Mouse (Mus musculus) embryo, embryonic 9.5 days (tissue): ENCODE results near the gene Jmjd1c.
A peak's percentile ranks its signal among the peaks of the same experiment; 100 is the strongest.

Experiments
- DNase-seq: peaks from one replicate; pipeline ENCODE4 v3.0.0-alpha.2; 2017; ENCODE audit errors: extremely low spot score

Gene Jmjd1c

DNA sequence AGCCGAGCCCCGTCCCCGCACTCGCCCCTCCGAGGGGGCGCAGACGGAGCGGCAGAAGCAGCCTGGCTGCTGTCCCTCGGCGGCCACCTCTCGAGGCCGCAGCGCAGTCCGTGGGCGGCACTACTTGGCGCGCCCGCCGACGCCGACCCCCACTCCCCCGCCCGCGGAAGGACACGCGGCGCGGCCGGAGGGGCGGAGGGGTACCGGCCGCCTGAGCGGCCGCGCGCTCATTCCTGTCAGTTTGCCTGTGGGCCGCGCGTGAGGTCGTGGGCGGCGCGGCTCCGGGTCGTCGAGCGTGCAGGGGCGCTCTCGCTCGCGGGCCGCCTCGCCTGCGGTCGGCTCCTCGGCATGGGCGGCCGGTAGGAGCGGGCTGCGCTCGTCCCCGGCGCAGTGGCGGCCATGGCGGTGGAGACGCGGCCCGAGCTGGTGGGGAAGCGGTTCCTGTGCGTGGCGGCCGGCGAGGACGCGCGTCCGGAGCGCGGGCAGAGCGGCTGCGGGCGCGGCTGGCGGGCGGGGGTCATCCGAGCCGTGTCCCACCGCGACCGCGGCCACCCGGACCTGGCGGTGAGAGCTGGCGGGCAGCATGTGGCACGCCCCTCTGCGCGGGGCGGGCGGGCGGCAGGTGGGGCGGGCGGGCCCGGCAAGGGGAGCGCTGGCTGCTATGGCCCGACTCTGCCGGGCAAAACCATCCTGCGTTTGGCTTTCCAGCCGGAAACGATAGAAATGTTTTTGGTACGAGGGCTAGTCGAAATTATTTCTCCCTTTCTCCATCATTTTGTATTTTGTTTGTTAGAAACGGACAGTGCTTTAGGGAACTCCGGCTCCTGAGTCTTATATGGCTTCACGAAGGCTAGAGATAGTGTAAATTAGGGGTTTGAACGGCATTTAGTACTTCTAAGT is 31.2 kb downstream of the Jmjd1c start:
- DNase-seq, result peak; percentile 65

DNA sequence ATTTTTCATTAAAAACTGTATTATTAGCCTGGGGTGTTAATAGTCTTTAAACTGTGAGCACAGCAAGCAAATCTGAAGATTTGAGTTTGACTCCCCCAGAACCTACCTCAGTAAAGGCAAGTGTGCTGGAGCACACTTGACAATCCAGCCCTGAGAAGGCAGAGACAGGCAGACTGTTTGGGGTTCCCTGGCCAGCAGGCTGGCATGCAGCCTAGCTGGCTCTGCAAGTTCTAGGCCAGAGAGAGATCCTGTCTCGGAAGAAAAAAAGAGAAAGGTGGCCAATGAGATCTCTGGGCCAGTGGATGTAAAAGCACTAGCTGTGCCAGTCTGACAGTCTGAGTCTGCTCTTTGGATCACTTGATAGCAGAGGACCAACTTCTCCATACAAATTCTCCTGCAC is 33.6 kb downstream of the Jmjd1c start:
- no peak for DNase-seq

DNA sequence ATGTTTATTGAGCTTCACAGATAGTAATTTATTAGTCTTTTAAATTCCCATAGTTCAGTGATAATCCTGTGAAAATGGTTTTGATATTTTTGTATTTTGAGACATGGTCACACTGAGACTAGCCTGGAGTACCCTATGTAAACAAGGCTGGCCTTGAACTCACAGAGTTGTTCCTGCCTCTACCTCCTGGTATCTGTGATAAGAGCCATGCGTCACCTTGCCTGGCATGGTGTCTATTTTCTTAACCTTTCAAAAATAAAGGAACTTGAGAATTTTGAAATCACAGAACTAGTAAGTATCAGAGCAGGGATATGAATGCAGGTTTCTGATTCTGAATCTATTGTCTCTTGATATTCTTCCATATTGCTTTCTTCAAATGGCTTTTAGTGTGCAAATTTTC is 35.8 kb downstream of the Jmjd1c start:
- DNase-seq, result no peak

DNA sequence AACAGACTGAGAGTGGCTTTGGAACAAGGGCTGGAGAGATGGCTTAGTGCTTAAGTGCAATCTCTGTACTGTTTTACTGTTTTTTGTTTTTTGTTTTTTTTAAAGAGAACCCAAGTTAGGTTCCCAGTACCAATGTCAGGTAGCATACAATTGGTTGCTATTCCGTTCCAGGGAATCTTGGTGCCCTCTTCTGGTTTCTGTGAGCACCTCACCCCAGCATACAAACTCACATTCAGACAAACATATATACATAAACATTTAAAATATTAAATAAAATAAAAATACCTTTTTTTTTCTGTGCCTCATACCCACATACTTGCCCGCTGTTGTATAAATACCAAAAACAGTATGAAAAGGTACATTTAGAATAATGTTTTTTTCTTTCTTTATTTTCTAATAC is 38.4 kb downstream of the Jmjd1c start:
- no peak for DNase-seq

DNA sequence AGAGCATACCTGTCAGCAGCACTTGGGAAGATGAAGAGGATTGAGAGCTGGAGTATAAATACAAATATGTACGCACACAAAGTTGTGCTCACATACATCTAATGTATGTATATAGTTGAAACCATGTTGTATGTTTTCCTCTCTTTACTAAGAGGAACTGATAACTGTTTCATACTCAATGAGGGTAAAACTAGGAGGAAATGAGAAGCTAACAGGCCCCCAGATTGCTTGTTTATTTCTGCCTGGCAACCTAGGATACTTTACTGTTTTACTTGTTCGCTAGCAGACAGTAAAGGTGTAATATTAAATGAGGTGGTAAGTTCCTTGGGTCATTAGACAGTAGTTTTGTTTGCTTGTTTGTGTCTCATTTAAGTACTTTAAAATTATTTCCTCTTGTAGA is 41.5 kb downstream of the Jmjd1c start:
- no peak for DNase-seq

DNA sequence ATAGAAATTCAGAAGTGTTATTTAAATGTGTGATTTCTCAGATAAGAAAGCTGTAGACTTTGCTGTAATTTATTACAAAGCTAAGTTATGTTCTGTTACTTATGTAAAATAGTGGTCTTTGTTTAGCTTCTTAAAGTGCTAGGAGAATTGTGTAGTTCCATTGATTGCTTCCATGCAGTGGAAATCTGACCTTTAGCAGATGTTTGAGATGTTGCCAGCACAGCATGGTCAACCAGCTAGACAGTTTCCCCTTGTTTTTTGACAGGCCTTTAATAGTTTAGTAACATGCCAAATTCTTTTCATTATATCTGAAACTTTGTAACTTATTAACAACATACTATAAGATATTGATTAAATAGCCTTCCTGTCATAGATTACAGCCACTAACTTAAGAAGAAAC is 47.7 kb downstream of the Jmjd1c start:
- no peak for DNase-seq

DNA sequence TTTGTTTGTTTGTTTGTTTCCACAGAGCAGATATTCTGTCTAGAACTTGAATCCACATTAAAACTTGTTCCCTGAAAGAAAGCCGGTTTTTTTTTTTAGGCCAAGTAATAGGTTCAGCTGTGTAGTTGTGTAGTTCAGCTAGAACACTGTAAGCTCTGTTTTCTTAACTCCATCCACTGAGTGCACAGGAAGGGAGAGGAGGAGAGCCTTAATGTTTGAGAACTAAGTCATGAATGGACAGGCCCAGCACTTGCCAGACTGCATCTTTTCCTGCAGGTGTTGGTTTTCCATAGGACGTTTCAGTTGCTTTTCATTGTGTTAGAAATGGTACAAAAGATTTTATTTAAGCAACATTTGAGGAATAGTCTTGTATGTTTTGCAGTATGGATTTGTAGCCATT is 48.3 kb downstream of the Jmjd1c start:
- DNase-seq, result no peak

DNA sequence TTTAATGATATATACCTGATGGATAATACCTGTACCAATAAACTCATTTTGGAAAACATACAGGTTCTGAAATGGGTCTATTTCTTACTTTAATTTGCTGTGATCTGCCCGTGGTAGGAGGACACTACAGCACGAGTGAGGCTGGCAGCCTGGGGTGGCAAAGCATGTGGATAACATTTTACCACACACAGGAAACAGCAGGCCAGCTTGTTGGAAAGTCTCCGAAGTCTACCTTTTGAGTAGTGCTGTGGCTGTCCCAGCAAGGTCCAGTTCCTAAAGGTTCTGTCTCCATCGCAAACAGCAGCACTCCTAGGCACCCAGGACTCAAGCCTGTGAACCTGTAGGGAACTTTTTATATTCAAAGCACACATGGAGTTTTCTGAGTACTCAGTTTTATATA is 49.7 kb downstream of the Jmjd1c start:
- DNase-seq, result no peak

DNA sequence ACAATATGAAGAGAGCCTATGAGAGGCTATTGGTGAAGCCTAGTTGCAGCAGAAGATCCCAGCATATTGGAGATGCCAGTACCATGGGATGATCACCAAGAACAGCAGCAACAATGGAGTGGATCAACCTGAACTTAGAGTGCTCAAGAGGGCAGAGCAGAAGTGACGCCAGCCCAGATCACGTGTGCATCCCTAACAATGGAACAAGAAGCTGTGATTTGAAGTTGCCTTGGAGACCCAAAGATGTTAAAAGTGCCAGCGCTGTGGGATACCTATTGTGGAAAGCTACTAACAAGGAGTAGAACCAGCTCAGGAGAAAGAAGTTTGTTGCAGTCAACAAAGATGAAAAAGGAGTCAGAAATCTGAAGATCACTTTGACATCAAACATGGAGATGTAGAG is 55.8 kb downstream of the Jmjd1c start:
- DNase-seq, result no peak

DNA sequence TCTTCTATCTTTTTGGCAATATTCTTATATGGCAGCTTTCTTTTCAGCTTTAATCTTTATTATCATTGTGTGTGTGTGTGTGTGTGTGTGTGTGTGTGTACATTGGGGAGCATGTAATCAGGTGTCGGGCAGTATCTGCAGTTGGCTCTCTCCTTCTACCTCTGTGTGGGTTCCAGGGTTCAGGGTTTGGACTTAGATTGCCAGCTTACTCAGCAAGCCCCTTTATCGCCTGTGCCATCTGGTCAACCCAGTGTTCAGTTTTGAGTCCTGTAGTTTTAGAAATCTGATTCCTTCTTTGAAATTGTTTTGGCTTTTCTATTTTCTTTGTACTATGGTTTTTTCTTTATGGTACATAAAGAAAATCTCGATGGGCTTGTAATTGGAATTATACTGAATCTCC is 58.7 kb downstream of the Jmjd1c start:
- DNase-seq, result no peak

DNA sequence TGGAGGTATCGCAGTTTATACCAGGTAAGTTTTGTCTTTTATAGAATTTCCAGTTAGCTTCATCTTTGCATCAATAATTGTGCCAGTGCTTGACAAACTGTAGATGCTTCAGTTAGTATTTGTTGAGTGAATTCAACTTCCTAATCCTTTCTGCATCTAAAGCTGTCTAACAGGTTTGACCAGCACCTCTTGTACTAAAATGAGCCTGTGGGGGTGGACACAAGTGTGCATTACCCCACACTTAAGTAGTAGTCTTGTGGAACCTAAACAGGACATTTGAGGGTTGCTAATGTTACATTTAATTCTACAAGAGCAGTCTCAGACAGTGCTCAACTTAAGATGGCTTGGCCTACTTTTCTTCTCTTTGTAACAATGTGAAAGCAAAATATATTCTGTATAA is 78.1 kb downstream of the Jmjd1c start:
- DNase-seq, result no peak

DNA sequence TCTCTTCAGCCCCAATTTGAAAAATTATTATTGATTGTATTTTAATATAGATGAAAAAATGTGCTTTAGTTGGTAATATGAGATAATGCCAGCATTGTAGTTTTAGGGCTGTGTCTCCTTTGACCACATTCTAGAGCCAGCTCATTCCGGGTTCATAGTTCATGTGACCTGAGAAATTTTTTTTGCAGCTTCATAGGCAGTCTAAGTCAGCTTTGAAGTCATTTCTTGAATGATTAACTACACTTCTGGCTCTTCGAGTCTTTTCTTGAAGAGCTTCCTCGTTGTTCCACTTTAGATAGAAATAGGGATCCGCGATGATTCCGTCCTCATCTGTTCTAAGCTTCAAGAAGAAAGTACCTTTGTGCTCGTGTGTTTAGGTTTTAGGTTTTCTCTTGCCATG is 80.1 kb downstream of the Jmjd1c start:
- DNase-seq, result no peak

DNA sequence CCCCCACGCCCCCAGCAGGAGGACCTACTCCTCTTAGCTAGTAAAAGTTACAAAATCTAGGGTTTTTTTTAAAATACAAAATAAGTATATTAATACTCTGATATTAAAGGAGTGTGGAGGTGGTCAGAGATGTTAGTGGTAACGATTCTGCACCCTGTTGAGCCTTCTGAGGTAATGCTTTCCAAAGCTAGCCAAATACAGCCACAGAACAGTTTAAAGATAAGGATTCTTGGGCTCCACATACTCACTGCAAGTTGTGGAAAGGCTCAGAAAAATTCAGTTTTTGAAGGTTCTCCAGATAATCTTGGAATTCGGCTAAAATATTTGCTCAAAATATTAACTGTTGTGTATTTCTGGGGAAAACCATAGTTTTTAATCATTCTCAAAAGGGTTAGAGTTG is 81.0 kb downstream of the Jmjd1c start:
- no peak for DNase-seq

DNA sequence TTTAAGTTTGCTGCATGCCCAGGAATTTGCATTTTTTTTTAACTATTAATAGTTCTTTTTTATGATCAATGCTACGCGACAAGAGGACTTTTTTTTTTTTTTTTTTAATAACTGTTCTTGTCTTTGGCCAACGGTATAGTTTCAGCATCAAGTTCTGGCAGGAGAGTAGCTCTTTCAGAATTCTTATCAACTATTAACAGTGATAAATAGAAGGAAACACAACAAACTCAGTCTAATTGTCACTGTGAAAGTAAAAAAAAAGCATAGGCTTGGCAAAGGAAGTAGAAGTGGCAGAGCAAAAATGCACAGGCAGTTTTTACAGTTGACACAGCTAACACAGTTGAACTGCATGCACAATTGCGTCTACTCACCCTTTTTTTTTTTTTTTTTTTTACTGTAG is 81.5 kb downstream of the Jmjd1c start:
- no peak for DNase-seq

DNA sequence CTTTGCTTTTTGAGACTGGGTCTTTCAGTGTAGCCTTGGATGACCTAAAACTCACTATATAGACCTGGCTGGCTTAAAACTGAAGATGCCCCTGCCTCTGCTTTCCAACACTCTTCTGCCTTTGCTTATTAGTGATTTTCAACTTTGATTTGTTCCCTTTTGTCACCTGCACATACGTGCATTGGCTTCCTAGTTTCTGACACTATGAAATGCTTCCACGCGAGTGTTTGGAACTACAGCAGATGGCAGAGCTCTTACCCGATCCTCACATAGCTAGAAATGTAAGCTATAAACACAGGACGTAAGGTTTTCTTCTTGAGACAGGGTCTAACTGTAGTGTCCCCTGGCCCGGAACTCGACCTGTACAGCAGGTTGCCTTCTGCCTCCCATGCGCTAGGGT is 84.1 kb downstream of the Jmjd1c start:
- no peak for DNase-seq

DNA sequence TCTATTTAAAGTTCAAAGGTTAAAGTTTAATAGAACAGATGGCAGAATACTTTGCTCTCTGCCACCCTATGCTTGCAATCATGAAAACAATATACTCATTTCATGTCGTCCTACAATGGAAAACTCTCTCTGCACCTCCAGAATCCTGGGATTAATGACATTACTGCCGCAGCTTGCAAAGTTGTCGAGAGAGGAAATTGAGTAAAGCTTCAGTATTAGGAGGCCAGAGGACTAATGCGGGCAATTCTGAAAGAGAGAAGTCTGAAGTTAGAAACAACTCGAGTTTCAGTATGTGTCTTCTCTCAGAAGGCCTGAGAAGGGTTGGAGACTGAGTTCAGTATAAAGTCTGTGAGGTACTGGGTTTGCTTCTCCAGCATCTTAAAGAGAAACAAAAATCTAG is 84.9 kb downstream of the Jmjd1c start:
- DNase-seq, result no peak

DNA sequence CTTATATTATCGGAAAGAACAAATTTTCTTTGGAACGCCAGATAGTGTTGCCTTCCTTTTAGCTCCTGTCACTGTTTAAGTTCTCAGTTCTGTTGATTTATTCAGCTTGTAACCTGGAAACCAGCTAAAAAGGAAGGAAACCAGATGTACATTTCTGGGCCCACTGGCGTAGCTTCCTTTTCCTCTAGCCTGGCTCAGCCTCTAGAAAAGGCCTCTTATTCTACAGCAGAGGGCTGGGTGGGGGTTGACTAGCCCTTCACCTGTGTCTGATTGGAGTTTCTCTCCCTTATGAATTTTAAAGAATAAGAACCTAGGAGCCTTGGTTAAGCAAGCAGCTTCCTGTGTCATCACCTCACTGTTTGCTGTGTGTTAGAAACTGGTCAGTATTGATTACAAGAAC is 86.7 kb downstream of the Jmjd1c start:
- no peak for DNase-seq

DNA sequence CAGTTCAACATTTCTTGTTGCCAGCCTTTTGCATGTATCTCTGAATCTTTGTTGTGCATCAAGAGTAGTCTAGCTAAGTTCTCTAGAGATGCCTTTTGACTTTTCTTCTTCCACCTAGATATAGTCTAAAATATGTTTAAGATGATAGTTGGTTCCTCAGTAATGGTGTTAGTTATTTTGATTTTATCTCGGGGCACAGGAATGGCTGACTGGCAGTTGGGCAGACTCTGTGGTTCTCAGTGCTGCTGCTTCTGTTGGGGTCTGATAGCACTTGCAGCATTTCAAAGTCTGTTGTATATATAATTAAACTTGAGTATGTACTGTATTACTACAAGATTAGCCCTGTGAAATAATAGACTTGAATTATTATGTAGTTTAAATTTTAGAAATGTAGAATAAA is 87.2 kb downstream of the Jmjd1c start:
- no peak for DNase-seq

DNA sequence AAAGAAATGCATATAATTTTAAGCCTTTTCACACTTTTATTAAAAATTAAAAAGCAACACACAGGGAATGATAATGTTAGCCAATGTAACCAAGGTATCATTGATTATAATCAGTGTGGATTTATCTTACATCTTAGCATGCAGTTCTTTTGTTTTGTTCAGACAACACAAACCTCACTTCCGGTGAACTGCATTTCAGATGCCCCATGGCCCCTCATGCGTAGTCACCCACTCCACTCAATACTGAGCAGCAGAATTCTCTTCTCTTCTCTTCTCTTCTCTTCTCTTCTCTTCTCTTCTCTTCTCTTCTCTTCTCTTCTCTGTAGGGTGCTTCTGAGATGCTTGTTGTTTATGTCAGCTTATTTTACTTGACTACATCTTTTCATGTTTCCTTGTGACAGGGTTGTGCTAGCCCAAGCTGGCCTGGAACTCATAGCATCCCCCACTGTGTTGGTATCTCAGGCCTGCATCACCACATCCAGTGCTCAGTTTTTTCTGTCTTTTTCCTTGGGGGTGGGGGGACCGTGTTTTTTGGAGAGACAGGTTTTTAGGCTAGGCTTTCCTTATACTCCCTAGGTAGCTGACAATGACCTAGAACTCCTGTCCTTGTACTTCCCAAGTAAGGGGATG is 88.6 kb downstream of the Jmjd1c start:
- no peak for DNase-seq

DNA sequence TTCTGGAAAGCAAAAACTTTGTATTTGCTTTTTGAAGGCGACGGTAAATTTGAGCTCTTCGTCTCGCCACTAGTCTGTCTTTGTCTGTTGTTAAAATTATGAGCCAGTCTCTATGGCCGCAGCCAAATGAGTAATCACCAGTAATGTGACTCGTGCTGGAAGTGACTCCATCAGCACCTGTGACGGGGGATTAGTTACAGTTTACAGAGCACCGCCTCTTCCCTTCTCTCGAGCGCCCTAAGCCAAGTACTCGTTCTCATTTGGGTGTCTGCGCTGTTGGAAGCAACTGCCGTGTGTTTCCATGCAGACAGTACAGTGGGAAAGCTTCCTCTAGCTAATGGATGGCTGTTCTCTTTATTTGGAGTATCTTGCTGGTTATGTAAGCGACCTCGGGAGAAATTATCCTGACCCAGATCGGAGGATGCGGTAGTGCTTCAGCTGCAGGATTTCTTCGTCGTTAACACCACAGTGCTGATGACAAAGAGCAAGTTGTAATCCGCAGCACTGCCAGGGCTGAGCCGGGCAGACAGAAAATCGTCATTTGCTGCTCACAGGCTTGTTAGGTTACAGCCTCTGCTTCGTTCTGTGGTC is 89.7 kb downstream of the Jmjd1c start:
- DNase-seq, result peak; percentile 77

DNA sequence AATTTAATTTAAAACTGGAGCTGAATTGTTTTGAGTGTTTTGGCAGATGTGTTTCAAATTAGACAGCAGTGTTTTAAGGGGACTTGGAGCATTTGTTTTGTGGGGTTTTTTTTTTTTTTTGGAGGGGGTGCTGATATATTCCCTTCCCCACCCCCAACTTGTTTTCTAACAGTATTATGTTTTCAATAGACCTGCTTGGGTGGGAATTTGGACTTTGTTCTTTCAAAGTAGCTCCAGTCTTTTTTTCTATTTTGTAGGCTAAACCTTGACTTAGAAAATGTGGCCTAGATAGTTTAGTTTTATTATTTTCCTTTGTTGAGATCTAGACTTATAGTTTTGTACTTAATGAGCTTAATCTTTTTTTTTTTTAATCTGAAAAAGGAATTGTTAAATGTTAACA is 90.6 kb downstream of the Jmjd1c start:
- no peak for DNase-seq

DNA sequence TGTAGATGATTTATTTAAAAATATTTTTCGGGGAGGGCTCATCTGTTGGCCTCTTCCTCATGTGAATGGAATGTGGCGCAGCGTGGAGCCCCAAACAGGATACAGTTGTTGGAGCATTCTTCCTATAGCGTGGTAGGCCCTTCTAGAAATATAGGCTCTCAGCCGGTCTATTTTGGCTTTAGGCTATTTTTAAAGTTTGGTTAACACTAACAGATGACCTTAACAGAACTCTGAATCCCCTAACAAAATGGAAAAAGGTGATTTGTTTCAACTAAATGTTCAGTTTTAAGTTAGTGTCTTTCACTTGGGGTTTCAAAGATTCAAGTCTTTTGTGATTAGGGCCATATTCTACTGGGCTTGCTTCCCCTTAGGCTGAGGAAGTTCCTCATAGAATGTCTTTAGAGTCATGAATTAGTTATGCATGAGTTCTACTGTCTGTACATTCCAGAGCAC is 91.1 kb downstream of the Jmjd1c start:
- DNase-seq, result peak; percentile 43

DNA sequence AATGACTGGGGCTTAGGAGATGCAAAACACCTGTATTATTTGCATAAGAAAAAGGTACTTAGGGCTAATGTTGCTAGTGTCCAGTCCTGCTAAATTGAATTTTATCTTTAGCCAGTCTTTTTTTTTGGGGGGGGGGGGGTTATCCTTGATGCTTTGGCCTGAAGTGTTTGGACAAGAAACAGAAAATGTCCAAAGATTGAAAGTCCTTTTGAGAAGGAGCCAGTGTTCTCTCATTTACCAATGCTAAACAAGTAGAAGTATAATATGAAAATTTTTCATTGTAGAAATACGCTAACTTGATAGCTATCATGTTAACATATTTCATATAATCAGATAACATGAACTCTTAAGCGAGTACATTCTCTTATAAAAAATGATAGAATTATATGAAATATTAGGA is 92.0 kb downstream of the Jmjd1c start:
- no peak for DNase-seq
